Mouse (Mus musculus) erythroblast, embryonic 14.5 days (primary cell): ENCODE data around the gene Vps37d.

ENCODE experiments used
- GATA1 ChIP-seq: IDR thresholded peaks from 2 replicates; pipeline ENCODE4 v1.6.1; 2012; ENCODE audit warnings: low read length, inconsistent platforms, mixed read lengths
- TAL1 ChIP-seq: IDR thresholded peaks from 3 replicates; pipeline ENCODE4 v1.6.1; 2012; ENCODE audit warnings: low read length, inconsistent platforms, mixed read lengths

DNA sequence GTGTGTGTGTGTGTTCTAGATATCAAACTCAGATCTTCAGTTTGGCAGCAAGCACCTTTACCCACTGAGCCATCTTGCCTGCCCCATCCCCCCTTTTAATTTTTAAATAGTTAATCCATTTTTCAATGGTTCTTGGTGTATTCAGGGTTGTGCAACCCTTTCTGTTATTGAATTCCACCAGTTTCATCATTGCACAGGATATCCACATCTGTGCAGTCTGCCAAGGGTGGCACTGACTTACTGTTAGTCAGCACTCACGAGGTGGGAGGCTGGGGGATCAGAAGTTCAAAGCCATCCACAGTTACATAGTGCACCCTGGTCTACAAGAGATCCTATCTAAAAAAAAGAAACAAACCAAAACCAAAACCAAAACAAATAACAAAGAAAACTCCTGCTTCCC is 22.9 kb upstream of the Vps37d start:
- TF ChIP-seq GATA1 (no peak), TAL1 (no peak)
